13 mouse cellular contexts compared by ENCODE assay signal in genomic region chr4:131567241-131567640, GRCm38 (mm10).
"Had no signal": no experiment of that assay in that cellular context is flagged by ENCODE, and none has a peak within 500 bp of the region (broad histone marks: within the 10 kb centered on the region; RNA-seq: fewer than 3 reads in every experiment).

No protein-coding gene starts in this region.

- H3K4me3 ChIP-seq: liver, embryonic 13.5 days; neural tube, embryonic 12.5 days; neural tube, embryonic 15.5 days had no signal

- H3K36me3 ChIP-seq: liver, embryonic 13.5 days; neural tube, embryonic 12.5 days; neural tube, embryonic 15.5 days had no signal

- H3K27me3 ChIP-seq: liver, embryonic 13.5 days; neural tube, embryonic 12.5 days; neural tube, embryonic 15.5 days had no signal

- DNase-seq: kidney, adult 18-20 months; kidney, adult 9 months; kidney, postnatal 14 days; kidney, postnatal 4 days; liver, embryonic 13.5 days; lung, adult 2 months; lung, postnatal 14 days; lung, postnatal 4 days; thymus, adult 18-20 months; thymus, postnatal 36 days had no signal

- H3K27ac ChIP-seq: liver, embryonic 13.5 days; neural tube, embryonic 12.5 days; neural tube, embryonic 15.5 days had no signal

- H3K4me2 ChIP-seq: liver, embryonic 13.5 days; midbrain, embryonic 11.5 days; neural tube, embryonic 12.5 days; neural tube, embryonic 15.5 days had no signal

- H3K9me3 ChIP-seq: liver, embryonic 13.5 days; neural tube, embryonic 12.5 days; neural tube, embryonic 15.5 days had no signal

- H3K4me1 ChIP-seq: liver, embryonic 13.5 days; neural tube, embryonic 12.5 days had no signal

- H3K9ac ChIP-seq: liver, embryonic 13.5 days; neural tube, embryonic 12.5 days; neural tube, embryonic 15.5 days had no signal
